Mouse (Mus musculus): ENCODE results near the gene Igdcc3.

The Igdcc3 gene

DNA sequence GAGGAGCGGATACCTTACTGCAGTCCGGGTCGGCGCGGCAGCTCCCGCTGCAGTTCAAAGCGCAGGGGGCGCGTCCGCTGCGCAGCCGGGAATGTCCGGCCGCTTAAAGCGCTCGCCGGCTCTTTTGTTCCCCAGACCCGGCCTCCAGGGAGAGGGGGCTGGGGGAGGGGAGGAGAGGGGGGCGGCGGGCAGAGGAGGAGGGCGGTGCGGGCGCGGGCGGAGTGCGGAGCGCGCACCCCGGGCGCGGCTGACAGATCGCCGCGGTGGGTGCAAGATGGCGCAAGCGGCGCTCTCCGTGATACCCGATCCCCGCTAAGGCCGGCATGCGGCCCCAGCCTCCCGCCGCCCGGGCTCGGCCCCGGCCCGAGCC lies at the start of gene Igdcc3:
Gene Igdcc3, plus strand, starts transcription at position 254 of the 370 bp plus-strand sequence.
- no peak for DNase-seq (ENCODE audit: low read depth)

DNA sequence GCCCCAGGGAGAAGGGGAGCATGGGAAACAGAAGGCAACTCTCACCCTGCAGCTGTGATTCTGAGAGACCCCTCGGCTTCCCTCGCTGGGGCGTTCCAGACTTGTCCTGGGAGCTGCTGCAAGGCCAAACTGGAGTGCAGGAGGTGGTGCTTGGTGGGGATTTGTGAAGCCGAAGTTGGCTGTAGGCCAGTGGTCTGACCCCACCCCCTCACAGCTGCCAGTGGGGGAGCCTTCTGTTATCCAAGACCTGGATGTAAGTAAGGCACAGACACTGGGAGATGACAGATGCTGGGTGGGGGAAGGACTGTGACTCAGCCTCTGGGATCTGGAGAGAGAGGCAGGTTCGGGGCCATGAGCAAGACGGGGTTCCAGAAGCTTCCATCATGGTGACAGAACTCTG lies 46.8 kb upstream of the Igdcc3 start:
- no peak for DNase-seq (ENCODE audit: low read depth)

DNA sequence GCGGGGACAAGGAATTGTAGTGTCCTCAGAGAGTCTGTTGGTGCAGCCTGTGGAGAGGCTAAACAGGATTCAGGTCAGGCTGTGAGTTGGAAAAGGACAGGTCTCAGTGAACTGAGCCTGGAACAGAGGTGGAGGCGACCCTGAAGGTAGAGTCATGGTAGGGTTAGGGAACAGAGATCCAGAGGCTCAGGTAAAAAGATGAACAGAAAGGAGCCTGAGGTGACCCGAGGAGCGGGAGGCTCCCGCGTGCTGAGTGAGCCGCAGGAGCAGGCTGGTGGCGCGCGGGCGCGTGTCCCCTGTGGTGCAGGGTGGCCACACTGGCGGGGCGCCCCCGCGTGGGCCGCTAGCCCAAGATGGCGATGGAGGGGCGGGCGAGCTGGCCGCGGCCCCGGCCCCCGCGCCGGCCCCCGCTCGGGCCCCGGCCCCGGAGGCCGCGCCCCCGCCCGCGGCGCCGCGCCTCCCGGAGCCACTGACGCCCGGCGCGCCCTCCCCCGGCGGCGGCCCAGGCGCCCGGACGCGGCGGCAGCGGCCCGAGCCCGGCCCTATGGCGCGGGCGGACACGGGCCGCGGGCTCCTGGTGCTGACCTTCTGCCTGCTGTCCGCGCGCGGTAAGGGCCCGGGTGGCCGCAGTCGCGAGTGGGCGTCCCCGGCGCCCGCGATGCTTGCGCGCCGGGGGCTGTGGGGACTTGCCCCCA lies 39.9 kb upstream of the Igdcc3 start, which contains the start of gene Igdcc4:
Gene Igdcc4, plus strand, starts transcription at position 496 of the 695 bp plus-strand sequence.
- DNase-seq (ENCODE audit: low read depth) = no peak

DNA sequence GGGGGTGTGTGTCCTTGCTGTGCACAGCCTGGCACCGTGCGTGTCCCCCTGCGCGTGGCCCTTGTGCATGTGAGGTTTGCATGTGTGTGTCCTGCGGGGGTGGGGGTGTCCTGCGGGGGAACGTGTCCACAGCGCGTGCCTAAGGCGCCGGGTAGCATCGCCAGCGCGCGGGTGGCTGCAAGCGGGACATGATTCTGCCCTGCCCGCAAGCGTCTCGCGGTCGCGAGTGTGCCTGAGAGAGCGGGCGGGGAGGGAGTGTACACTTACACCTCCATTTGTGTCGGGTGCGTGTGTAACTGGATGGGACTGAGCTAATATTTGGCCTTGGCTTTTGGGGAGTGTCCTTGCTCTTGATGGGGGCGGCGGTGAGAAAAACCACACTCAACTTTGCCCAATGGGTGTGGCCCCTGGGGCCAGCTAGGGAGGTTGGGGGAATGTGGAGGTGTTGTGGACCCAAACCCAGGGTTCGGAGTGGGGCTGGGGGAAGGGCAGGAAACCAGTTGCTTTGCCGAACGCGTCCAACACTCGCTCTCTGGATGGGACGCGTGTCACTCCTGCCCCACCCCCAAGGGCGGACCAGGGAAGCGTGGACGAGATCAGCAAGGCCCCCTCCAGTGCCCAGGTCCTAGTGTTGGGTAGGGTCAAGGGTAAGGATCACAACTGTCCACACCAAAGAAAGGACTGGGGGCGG lies 39.2 kb upstream of the Igdcc3 start:
- DNase-seq (ENCODE audit: low read depth) = no peak

DNA sequence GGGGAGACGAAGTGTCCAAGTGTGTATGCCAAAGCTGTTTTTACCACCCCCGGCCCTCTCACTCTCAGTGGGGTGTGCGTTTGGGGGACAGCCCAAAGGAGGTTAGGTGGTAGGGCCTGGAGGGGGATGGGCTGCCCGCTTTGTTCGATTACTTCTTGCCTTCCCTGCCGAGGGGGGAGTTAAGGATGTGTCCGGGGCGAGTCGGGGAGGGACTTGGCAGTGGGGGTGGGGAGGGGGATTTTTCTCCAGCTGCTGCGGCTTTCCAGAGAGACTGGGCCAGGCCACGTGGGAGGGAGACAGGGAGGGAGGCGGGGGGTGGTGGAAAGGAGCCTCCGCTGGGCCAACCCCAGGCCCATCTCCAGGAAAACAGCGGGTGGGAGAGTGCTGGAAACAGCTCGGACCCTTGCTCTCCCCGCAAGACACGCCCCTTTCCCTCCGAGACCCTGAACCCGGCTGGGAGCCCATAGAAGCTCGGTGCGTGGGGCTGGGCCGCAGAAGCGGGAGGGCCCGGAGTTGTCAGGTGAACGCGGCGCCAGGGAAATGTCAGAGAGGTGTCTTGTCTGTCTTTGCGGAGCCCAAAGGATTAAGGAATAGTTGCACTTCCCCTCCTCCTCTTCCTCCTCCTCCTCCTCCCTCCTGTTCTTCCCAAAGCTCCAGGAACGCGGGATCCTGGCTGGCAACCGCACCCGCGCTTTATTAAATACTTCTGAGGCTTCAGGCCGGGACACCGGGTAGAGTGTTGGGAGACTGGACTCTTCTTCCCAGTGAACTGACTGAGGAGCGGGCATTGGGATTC lies 38.4 kb upstream of the Igdcc3 start:
- no peak for DNase-seq (ENCODE audit: low read depth)

DNA sequence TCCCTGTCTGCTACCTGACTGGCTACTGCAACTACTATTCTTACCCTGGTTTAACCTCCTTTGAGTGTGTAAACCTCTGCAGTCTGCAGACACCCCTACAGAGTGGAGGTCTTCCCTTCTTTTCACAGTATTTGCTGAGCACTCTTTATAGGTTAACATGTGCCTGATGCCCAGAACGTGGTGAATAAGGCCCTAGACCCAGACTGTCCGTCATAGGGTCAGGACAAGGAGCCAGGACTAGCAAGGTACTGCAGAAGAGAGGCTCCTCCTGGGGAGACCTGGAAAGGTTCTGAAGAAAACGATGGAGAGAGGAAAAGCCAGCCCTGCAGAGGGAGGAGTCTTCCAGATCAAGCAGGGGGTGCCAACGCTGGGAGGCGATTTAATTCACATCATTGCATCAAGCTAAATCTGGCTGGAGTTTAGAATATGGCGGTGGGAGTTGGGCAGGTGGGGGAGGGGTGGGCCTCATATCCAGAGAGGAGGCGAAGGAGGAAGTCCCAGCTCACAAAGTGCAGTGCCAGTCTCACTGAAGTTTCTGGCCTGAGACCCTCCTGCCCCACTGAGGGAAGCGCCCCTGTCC lies 37.7 kb upstream of the Igdcc3 start:
- no peak for DNase-seq (ENCODE audit: low read depth)

DNA sequence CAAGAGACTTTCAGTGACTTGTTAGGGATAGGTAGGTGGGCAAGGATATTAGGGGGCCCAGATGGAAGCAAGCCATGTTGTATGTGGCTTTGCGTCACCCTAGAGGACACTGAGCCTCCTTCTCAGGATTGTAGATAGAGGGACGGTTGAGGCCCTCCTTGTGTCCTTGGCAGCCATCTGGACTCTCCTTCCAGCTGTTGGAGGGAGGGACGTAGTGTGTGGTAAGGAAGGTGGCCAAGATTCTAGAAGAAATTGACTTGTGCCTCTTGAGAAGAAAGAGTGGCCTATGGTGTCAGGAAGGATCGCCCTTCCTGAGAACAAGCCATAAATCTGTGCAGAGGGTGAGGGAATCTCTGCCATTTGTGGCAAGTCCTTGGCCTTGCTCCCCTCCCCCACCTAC lies 34.2 kb upstream of the Igdcc3 start:
- no peak for DNase-seq (ENCODE audit: low read depth)

DNA sequence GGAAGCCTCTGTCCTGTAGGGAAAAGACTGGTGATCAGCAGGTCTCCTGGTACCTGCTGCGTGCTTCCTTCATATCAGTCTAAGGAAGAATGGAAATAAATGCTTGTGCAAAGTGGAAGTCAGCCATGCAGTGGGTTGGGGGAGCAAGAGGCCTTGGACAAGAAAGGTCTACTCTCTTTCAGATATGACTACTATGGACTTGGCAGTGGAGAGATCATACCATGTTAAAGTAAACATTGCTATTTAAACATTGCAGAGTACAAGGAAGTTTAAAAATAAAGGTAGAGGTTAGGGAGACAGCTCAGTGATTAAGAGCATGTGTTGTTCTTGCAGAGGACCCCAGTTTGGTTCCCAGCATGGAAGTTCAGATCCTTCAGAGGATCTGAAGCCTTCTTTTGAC lies 33.1 kb upstream of the Igdcc3 start:
- no peak for DNase-seq (ENCODE audit: low read depth)

DNA sequence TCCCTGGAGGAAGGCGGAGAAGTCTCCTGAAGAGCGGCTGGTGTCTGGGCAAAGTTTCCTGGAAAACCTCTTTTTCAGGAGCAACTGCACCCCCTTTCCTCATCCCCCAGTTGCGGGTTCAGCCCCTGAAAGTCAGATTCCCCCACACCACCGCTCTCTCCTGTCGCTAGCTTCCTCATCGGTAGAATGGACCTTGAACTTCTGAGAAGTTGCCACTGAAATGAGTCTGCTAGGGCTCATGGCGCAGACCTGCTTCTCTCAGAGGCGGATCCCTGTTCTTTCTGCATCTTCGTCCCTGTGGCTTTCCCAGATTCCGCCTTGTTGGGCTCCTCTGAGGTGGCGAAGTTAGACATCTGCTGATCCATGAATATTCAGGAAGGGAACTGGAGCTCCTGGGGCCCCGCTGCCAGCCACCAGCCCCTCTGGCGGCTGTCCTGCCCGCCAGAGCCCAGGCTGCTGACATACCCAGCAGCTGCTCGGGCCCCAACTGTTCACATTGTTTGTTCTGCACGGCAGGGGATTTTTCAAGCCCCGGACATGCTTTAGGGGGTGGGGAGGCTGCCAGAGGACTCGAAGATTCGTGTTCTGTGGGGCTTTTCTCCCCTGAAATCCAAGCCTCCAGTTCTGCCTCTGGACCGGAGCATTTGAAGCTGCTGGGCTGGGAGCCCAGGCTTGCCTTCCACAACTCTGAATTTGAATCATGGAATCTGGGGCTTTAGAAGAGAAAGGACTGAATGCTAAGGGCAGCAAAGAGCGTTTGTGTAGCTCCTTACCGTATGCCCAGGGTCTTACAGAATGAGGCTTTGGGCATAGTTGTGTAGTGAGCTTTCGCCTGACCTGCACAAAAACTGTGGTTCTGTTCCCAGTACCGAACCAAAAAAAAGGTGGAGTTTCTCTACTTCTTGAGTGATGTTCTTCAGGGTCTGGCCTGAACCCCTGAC lies 31.6 kb upstream of the Igdcc3 start:
- DNase-seq (ENCODE audit: low read depth) = no peak

DNA sequence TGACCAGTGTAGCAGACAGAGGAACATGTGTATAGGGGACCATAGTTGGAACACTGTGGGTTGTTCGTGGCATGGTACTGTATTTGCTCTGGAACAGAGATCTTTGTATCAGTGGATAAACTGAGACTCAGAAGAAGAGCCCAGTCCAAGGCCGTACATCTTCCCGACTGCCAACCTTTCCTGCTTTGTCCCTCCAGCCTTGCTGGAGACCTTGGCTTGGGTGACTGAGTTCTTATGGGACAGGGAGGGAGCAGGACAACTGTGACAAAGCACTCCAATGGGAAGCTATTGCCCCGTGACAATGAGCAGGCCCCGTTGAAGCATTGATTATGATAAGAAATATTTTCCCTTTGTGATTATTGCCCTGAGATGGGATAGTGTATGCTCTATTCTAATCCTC lies 29.3 kb upstream of the Igdcc3 start:
- DNase-seq (ENCODE audit: low read depth) = no peak

DNA sequence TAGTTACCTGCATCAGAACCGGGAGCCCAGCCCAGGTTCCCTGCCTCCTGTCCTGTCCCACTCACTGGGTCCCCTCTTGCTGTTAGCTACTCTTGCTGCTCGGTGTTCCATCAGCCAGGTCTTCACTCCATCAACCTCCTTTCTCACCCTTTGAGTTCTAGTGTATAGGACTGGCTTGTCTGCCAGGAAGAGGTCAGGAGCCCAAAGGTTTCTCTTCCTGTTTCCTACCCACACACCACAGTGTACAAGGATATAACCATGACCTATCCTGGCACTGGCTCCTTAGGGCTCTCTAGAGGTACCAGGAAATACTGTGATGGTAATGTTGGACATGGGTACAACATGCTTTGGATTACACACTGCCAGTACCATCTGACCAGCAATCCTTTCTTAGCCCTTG lies 27.3 kb upstream of the Igdcc3 start:
- no peak for DNase-seq (ENCODE audit: low read depth)

DNA sequence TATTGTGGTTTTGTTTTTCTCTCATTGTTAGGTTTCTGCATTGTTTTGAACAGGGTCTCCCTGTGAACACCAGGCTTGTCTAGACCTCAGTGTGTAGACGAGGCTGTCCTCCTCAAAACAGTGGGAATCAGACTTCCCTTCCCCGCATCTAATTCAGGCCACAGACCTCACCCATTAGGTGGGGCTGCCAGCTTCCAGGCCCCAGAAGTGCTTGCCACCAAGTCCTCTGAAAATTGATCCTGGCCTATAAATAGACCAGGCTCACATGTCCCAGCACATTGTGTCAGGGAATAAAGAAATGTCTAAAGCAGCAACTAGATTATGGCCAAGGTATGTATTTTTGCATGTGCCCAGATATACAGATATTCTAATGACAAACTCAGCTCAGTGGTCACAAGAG lies 25.1 kb upstream of the Igdcc3 start:
- no peak for DNase-seq (ENCODE audit: low read depth)

DNA sequence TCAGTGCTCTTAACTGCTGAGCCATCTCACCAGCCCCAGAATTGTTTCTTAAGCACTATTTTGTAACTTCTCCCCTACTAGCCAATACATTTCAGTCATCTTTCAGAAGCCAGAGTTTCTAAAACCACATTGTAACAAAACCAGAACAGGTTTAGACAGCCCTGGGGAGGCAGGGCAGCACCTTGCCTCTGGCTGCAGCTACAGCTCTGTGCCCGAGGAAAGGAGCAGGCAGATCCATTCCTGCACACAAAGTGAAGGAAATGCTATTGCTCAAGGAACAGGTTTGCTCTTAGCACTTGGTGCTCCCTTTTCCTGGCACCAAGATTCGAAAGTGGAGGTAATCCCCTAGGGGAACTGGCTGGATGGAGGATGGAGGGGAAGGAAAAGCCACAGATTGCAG lies 23.5 kb upstream of the Igdcc3 start:
- DNase-seq (ENCODE audit: low read depth) = no peak

DNA sequence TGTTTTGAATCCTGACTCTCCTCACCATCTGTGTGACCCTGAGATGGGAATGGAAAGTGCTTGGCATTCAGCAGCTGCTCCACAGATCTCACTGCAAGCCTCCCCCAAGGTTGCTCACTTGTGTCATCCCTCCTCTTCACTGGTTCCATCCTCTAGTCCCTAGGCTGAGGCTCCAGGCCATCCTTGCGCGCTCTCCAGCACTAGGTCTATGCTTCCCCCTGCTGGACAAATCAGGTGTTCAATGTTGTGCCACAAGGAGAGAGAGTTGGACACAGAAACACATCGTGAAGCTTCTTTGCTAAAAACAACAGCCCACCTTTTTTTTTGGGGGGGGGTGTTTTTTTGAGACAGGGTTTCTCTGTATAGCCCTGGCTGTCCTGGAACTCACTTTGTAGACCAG lies 20.1 kb upstream of the Igdcc3 start:
- DNase-seq (ENCODE audit: low read depth) = peak; percentile 38

DNA sequence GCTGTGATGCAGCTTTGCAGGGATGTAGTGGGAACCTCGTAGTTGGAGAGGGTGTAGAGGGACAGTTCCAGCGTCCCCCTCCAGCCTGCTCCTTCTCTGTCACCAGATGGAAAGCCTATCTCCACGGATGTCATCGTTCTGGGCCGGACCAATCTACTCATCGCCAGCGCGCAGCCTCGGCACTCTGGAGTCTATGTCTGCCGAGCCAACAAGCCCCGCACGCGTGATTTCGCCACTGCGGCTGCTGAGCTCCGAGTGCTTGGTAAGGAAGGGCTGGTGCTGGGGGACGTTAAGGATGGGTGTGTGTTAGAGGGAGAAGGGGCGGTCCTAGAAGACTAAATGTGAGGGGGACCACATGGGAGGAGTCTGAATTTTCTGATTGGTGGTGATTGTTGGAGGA lies 18.4 kb upstream of the Igdcc3 start:
- DNase-seq (ENCODE audit: low read depth) = no peak

DNA sequence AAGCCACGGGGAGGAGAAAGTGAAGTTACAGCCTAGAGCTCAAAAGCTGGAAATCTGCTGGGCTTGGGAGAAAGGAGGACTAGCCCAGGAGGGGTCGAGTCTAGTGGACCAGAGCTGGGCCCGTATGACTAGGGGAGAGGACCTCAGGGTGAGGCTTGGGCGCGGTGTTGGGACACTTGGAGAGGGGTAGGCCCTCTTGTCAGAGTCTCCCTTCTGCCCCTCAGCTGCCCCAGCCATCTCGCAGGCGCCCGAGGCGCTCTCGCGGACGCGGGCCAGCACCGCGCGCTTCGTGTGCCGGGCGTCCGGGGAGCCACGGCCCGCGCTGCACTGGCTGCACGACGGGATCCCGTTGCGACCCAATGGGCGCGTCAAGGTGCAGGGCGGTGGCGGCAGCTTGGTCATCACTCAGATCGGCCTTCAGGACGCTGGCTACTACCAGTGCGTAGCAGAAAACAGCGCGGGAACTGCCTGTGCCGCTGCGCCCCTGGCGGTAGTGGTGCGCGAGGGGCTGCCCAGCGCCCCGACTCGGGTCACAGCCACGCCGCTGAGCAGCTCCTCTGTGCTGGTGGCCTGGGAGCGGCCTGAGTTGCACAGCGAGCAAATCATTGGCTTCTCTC lies 17.3 kb upstream of the Igdcc3 start:
- DNase-seq (ENCODE audit: low read depth) = no peak

DNA sequence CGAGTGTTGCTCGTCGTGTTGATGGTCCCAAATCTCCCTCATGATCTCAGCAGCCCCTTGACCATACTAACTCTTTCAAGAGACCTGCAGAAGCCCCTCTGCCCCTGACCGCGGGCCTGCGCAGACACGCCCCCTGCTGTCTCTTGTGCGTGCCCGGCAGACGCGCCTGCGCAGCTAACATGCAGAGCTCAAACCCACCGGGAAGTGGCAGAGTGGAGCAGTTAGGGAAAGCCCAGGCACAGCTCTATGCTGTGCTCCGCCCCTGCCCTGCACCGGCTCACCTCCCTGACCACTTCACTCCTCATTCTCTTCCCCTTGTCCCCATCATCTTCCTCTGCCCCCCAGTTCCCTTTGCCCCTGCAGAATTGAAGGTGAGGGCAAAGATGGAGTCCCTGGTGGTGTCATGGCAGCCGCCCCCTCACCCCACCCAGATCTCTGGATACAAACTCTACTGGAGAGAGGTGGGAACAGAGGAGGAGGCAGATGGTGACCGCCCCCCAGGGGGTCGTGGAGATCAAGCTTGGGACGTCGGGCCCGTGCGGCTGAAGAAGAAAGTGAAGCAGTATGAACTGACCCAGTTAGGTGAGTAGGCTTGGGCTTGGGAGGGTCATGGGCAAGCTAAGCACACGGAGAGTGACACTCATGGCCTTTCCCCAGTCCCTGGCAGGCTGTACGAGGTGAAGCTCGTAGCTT lies 12.7 kb upstream of the Igdcc3 start:
- peak; percentile 20 for DNase-seq (ENCODE audit: low read depth)

DNA sequence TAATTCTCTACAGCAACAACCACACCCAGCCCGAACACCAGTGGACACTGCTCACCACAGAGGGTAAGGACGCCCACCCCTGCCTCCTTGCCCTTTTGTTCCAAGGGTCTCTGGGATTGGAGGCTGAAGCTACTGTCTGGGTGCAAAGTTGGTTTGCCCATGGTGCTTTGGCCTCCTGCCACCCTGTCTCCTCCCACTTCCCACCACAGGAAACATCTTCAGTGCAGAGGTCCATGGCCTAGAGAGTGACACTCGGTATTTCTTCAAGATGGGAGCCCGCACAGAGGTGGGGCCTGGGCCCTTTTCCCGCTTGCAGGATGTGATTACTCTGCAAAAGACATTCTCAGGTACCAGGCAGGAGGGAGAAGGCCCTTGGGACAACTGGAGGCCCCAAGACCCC lies 9.3 kb upstream of the Igdcc3 start:
- no peak for DNase-seq (ENCODE audit: low read depth)

DNA sequence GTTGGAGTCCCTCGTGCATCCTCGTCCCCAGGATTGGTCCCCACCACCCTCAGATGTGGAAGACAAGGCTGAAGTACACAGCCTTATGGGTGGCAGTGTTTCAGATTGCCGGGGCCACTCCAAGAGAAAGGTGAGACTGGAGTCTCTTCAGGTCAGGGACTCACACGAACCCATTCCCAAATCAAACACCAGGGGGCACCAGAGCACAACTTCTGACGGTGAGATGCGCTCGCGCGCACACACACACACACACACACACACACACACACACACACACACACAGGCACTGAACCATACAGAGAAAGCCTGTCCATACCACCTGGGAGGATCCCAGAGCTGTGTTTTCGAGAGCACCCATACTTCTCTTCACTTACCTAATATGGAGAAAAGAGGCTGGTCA lies 7.2 kb upstream of the Igdcc3 start:
- DNase-seq (ENCODE audit: low read depth) = peak; percentile 87

DNA sequence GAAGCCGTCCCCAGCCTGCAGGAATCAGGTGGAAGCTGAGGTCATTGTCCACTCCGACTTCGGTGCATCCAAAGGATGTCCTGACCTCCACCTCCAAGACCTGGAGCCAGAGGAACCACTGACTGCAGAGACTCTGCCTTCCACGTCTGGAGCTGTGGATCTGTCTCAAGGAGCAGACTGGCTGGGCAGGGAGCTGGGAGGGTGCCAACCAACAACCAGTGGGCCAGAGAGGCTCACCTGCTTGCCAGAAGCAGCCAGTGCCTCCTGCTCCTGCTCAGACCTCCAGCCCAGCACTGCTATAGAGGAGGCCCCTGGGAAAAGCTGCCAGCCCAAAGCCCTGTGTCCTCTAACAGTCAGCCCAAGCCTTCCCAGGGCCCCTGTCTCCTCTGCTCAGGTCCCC lies 5.9 kb upstream of the Igdcc3 start:
- DNase-seq (ENCODE audit: low read depth) = no peak

DNA sequence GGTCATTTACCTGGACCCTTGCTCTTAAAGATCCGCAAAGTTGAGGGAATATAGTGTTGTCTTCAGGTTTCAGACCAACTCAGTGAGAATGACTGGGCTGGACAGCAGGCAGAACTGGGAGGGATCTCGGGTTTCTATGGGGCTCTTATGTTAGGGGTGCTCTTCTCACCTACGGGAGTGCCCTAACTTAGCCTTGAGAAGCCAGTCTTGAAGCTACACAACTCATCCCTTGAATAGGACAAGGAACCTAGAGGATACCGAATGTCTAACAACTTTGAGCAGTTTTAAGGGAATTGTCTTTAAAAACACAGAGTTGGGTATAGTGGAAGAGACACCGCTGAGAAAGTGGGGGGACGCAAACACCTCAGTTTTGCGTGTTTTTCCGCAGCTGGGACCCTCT lies 498 bp upstream of the Igdcc3 start:
- no peak for DNase-seq (ENCODE audit: low read depth)

Data from naive thymus-derived CD4-positive, alpha-beta T cell, adult 2 months (primary cell).